Mouse (Mus musculus): ENCODE results near the gene Dcdc2b.

- TF ChIP-seq TCF12 (IDR thresholded peaks at IDR 0.05; ENCODE audit: insufficient read depth, poor library complexity, severe bottlenecking) (no peak), POLR2A (IDR thresholded peaks at IDR 0.05; ENCODE audit: insufficient read length, low read depth) (no peak), MAX (IDR thresholded peaks at IDR 0.05; ENCODE audit: low read depth) (no peak), SRF (IDR thresholded peaks at IDR 0.05; ENCODE audit: control insufficient read depth, insufficient read length, low read depth) (no peak), USF1 (IDR thresholded peaks at IDR 0.05; ENCODE audit: low read depth) (no peak), MYOD1 (IDR thresholded peaks at IDR 0.05; ENCODE audit: control insufficient read depth in 1 of 3, insufficient read length in 2 of 3, low read depth in 2 of 3) (no peak), CEBPB (IDR thresholded peaks at IDR 0.05; ENCODE audit: insufficient read depth, poor library complexity, severe bottlenecking) (no peak), POLR2AphosphoS2 (IDR thresholded peaks at IDR 0.05; ENCODE audit: insufficient read length, low read depth) (no peak), TCF3 (IDR thresholded peaks at IDR 0.05; ENCODE audit: insufficient read length, low read depth) (no peak), MYOG (IDR thresholded peaks at IDR 0.05; ENCODE audit: control insufficient read depth in 1 of 3, insufficient read depth in 1 of 3, insufficient read length in 2 of 3, low read depth in 2 of 3) (no peak), E2F4 (IDR thresholded peaks at IDR 0.05; ENCODE audit: insufficient read depth) (no peak)
Measured at GRCm38 (mm10) chr4:129654770-129655169, 40.7 kb upstream of the Dcdc2b start.

All from myocyte (in vitro differentiated cells).